Mouse (Mus musculus) heart, postnatal 0 days (tissue): ENCODE results near the gene Usp36.

Experiments
- CTCF ChIP-seq: IDR thresholded peaks from 2 replicates; pipeline ENCODE4 v1.5.1; 2016; ENCODE audit warnings: antibody characterized with exemption, control low read depth, low read depth
- EP300 ChIP-seq: IDR thresholded peaks from 2 replicates; pipeline ENCODE4 v1.6.1; 2016; ENCODE audit warnings: antibody characterized with exemption, low read depth

DNA sequence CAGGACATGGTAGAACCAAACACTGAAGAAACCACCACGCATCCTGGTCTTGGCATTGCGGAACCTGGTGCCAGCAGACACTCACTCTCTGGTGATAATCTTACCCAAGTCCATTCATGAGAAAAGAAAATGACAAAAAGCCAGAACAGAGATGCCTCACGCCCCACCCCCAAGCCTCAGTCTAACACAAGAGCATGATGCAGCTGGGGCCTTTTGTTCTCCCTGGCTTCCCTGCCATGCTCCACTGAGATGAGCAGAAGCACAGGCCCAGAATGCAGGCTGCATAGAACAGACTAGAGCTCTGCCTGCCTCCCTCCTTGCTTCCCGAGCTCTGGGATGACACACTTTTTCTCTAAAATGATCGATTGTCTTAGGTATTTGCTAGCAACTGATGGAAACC lies 26.9 kb downstream of the Usp36 start:
- TF ChIP-seq CTCF (no peak), EP300 (no peak)
